Mouse (Mus musculus) kidney, postnatal 10 days (tissue): ENCODE results near the gene Tff1.

ENCODE experiments used
- DNase-seq: peaks from one replicate; pipeline ENCODE4 v3.0.0; 2021; ENCODE audit warnings: mixed read lengths

The Tff1 gene

DNA sequence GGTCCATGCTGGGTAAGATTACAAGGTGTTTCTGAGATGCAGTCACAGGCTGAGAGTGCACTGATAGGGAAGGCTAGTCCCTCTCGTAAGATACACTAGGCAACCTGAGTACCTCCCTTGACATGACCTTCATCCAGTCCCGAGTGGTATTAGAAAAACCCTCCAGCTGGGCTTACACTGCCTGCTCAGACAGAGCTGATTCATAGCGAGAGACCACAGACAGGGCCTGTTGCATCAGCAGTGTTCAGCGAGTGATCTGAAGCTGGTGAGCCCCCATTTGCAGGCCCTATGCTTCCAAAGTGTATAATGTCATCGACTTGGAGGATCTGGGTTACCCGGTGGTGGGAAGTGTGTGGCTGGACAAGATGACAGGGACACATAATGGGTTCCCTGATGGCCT lies at the start of gene Tff1:
TSS of gene Tff1 (minus strand) at position 151 of the 400 bp plus-strand sequence.
- DNase-seq, result no peak

DNA sequence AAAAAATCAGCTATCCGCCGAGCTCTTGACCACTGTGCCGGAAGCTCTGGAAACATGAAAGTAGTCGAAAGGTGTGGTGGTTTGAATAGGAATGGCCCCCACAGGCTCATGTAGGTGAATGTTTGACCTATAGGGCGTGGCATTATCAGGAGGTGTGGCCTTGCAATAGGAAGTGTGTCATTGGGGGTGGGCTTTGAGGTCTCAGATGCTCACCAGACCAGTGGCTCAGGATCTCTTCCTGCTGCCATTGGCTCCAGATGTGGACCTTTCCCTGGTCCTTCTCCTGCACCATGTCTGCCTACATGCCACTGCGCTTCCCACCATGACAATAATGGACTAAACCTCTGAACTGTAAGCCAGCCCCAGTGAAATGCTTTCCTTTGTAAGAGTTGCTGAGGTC lies 46.8 kb upstream of the Tff1 start:
- DNase-seq, result no peak

DNA sequence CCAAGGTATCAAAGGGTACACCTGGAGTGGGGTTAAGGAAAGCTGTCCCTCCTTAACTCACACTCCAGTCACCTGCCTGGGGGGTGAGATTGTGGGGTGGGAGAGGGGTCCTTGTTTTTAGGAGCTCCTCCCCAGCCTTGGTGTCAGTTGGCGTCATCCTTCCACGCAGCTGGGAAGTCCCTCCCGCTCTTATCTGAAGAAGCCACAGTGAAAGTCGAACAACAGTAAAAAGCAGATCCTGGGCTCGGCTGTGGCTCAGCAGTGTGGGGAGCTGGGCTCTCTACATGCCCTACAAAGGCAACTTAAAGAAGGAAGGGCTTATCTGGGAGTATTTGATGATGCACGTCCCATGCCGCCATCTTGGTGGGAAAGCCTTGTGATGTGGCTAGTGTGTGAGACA lies 45.2 kb upstream of the Tff1 start:
- DNase-seq, result no peak

- no peak for DNase-seq
These were observed 44.4 kb upstream of the Tff1 start for GRCm38 (mm10) chr17:31209376-31209930.

GRCm38 (mm10) chr17:31208654-31209053 lies 43.6 kb upstream of the Tff1 start:
- DNase-seq, result no peak

GRCm38 (mm10) chr17:31207771-31208334 lies 42.8 kb upstream of the Tff1 start, which contains the start of gene Ubash3a:
Ubash3a (plus strand) TSS chr17:31207873.
- no peak for DNase-seq

- DNase-seq, result no peak
These were observed 33.8 kb upstream of the Tff1 start, which contains the start of gene Tmprss3 for GRCm38 (mm10) chr17:31198877-31199276. Tmprss3 (minus strand) TSS chr17:31198977.

DNA sequence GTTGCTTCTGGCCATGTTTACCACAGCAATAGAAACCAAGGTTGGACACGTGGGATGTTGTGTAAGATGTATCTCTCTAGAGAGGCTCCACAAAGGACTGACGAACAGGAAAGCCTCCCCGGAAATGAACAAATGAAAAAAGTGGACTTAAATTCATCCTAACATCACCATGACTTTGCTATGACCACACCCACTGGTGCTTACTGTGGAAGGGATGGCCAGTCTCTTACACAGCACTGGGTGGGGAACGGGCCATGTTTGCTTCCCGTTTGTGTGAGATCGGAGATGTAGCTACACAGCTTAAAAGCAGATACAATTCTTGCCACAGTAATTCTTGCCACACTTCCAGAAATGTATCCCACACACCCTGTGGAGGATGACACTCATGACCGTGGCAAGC lies 31.2 kb upstream of the Tff1 start:
- no peak for DNase-seq

DNA sequence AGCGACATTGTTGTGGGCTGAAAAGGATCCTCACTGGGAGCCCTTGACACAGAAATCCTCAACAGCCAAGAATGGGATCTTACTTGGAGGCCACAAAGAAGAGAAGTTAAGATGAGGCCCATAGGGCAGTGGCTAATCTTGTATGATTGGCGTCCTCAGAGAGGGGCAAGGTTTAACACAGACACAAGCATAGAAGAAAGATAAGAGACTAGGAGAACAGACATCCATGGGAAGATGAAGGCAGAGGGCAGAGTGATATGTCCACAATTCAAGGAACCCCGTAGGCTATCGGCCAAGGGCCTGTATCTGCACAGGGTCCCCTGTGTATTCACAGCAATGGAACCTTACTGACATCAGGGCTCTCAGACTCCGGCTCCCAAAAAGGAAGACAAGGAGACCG lies 30.1 kb upstream of the Tff1 start:
- DNase-seq, result no peak

- no peak for DNase-seq
These were observed 28.3 kb upstream of the Tff1 start for GRCm38 (mm10) chr17:31193360-31193759.

DNA sequence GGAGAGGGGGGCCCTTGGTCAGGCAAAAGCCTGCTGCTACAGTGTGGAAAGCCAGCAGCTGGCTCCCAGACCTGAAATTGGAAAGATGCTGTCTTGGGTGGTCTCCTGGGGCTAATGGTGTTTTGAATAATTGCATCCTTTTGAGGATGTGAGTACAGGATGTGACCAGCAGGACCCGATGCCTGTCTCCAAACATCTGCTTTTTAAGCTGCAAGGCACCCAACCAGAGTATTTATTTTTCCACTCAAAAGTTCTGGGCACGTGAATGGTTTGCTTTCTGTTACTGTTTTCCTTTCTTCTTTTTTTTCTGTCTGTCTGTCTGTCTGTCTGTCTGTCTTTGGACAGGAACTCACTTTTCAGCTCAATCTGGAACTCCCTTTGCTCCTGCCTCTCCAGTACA lies 27.6 kb upstream of the Tff1 start:
- DNase-seq, result no peak

- DNase-seq, result no peak
These were observed 26.7 kb upstream of the Tff1 start for GRCm38 (mm10) chr17:31191825-31192224.

GRCm38 (mm10) chr17:31187370-31187769 lies 22.3 kb upstream of the Tff1 start:
- DNase-seq, result peak; percentile 87

DNA sequence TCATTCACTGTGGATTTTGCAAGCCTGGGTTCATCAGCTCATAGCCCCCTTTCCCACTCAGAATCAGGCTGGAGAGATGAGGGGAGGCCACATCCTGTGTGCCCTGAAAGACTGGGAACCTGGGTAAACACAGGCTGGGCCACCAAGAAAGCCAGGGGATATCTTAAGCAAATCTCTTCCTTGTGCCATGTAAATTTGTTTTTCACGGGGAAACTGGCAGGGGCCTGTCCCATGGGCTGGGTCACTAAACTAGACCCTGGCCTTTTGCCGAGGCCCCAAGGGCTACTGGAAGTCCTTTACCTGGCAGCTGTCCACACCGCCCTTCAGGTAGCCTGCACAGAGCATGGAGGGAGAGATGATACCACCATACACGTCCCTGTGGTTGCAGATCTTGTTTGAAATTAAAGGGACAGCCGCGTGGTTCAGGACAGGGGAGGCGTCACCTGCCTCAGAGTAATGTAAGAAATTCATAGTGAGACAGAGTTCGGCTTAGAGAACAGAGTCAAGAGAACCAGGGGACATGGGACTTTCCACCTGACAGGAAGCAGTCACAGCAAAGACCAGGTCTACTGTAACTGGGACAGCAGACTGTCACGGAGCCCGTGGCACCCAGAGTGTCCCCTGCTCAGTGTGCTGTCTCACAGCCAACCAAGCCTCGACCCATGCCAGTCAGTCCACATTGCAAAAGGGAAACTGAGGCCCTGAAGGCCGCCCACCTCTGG lies 19.4 kb upstream of the Tff1 start:
- DNase-seq, result no peak

GRCm38 (mm10) chr17:31183180-31183974 lies 18.3 kb upstream of the Tff1 start:
- DNase-seq, result no peak

GRCm38 (mm10) chr17:31181490-31181889 lies 16.4 kb upstream of the Tff1 start:
- no peak for DNase-seq

- no peak for DNase-seq
These were observed 11.2 kb upstream of the Tff1 start for GRCm38 (mm10) chr17:31176321-31176720.

DNA sequence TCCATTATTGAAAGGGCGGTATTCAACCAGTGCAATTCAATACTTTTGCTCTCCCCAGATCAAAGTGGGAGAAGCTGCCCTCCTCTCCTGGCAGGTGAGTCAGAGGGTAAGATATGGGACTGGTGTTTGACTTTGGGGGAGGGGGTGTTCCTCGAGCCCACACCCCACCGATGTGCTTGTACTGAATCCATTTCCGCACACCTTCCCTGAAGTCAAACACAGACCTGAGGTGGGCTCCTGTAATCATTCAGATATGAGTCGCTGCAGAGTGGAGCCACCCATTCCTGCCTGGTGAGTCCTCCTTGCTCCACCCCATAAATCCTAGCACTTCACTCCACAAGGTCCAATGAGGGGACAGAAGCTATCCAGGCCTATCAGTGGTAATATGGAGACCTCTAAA lies 4.7 kb upstream of the Tff1 start:
- DNase-seq, result no peak

- no peak for DNase-seq
These were observed 1.3 kb downstream of the Tff1 start for GRCm38 (mm10) chr17:31163821-31164220.

DNA sequence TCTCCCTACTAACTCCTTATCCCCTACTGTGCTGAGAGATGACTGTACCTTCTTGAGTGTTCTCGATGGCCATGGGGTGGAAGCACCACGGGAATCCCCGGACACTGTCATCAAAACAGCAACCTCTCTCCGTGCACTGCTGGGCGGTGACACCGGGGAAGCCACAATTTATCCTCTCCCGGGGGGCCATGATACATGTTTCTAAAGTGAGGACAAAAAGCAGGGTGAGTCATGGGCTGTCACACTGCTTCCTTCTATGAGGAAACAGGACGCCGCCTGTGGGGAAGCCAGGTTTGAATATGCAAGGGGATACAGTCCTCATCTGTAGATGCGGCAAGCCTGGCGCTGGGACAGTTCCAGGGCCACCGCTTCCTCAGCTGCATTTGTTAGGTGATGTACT lies 2.5 kb downstream of the Tff1 start:
- peak; percentile 48 for DNase-seq

- DNase-seq, result no peak
These were observed 4.8 kb downstream of the Tff1 start for GRCm38 (mm10) chr17:31160291-31160690.

GRCm38 (mm10) chr17:31157921-31158320 lies 7.2 kb downstream of the Tff1 start:
- no peak for DNase-seq

DNA sequence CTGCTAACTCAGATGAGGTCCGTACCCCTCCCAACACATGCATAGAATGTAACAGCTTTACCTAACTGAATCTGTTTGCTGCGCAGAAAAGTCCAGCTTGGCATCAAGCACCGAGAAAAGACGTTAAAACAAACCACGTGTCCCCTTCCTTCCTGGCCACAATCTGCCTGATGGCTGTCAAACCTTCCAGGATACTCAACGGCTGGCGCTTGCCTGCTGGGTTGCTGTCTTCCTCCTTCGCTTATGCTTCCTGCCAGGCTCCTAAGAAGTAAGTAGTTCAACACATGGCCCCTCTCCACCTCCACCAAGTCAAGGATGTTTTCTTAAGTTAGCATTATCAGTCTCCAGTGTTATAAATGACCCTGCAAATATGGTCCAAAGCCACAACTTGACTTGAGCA lies 11.3 kb downstream of the Tff1 start:
- no peak for DNase-seq
